Mouse (Mus musculus): ENCODE measurements around the gene Strn4.

The Strn4 gene

GRCm38 (mm10) chr7:16876006-16876405 lies 60.3 kb downstream of the Strn4 start:
- DNase-seq (ENCODE audit: low spot score) = no peak

DNA sequence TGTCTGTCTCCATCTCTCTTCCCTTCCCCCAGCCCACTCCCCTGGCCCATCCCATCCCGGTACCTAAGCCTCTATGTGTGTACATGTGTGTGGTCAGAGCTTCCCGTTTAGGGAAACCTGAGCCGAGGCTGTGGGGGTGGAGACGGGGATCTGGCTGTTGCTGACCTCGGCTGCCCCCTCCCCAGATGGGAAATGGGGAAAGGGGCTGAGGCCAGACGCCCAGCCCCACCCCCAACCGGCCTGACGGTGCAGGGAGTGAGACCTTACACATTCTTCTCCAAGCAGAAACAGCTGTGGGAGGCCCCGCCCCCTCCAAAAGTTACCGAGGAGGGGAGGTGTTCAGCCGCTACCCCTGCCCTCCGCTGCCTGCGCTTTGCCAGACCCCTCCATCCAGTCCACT lies 60.9 kb downstream of the Strn4 start:
- no peak for DNase-seq (ENCODE audit: low spot score)

DNA sequence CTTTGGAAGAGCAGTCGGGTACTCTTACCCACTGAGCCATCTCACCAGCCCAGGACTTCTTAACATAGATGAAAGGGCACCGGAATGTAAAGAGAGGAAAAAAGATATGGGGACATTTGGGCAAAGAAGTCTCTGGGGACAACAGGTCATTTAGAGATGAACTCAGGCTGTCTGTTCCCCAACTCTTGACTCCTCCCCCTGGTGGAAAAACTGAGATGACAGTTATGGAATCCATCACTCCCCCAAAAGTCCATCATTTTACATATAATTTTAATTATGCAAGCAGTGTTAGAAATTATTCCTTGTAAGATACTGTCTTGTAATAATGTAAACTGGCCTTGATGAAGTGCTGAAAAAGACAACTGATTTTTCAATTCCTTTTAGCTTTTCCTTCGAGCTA lies 62.0 kb downstream of the Strn4 start:
- no peak for DNase-seq (ENCODE audit: low spot score)

GRCm38 (mm10) chr7:16879796-16880547 lies 64.3 kb downstream of the Strn4 start:
- DNase-seq (ENCODE audit: low spot score) = no peak

DNA sequence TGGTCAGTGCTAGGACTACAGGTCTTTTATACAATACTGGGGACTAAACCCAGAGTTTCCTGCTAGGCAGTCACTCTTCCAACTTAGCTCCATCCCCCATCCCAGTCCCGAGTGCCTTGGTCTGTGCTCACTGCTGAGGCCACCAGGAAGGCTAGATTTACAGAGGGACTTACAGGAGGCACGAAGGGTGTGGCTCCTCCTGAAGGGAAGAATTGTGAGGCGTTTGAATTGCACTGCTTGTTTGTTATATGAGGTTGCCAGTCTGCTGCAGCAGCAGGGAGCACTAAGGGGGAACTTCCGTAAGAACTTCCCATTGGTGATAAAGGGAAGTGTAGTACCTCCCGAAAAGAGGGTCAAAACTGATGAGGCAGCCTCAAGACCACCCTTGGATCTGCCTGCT lies 64.9 kb downstream of the Strn4 start:
- no peak for DNase-seq (ENCODE audit: low spot score)

DNA sequence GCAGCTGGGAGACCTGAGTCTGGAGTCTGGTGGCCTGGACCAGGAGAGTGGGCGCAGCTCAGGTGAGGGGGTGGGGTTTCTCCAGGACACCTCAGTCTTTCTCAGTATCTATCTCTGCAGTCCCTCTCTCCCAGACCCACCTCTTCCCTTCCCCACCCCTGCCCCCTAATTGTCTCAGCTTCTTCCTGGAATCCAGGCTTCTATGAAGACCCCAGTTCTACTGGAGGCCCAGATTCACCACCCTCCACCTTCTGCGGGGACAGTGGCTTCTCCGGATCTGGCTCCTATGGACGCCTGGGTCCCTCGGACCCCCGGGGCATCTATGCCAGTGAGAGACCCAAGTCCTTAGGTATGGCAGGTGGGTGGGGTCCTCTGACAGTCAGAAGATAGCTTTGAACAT lies 67.5 kb downstream of the Strn4 start:
- DNase-seq (ENCODE audit: low spot score) = no peak

DNA sequence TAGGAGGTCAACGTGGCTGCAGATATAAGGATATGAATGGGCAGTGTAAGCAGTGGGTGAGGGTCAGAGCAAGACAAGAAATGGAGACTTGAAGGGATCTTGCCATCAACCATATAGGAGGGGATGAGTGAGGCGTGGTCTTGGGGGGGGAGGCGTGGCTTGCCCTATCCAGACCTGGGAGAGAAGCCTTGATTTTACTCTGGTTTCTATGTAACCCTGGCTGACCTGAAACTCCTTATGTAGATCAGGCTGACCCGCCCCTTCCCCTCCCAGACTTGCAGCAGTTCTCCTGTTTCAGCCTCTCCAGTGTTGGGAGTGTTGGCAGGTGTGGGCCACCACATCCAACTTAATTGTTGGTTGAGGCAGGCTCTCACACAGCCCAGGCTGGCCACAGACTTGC lies 68.6 kb downstream of the Strn4 start:
- no peak for DNase-seq (ENCODE audit: low spot score)

DNA sequence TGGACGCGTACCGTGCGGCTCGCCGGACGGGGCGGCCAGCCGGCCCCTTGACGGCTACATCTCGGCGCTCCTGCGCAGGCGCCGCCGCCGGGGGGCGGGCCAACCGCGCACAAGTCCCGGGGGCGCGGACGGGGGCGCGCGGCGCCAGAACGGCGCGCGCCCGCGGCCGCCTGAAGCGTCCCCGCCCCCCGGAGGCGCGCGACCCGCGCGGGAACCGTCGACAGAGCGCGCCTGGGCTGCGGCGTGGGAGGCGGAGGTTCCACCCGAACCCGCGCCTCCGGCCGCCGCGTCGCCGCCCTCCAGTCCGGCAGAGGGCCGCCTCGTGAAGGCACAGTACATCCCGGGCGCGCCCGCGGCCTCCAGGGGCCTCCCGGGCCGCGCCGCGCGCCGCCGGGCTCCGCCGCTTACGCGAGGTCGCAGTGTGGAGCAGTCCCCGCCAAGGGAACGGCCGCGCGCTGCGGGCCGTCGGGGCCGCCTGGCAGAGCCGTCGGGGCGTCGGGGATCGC lies 69.6 kb downstream of the Strn4 start:
- DNase-seq (ENCODE audit: low spot score) = no peak

DNA sequence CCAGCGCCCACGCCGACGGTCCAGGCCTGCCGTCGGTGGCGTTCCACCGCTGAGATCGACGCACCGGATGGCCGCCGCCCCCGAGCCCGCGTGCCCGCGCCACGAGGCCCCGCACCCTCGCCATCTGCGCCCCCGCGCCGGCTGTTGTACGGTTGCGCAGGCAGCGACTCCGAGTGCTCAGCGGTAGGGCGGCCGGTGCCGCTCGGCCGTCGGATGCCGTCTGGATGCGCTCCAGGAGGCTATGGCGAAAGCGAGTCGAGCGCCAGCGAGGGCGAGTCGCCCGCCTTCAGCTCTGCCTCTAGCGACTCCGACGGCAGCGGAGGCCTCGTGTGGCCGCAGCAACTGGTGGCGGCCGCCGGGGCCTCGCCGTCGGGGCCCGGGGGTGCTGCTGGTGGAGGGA lies 70.2 kb downstream of the Strn4 start:
- DNase-seq (ENCODE audit: low spot score) = no peak

All from ovary, postnatal 10 days (tissue).